Mouse (Mus musculus): ENCODE measurements around the gene Cdca3. TPM values are rescaled to one million over a fixed set of nuclear protein-coding genes. Genes with fewer than 3 reads are reported as not detected.

Gene Cdca3
- total RNA-seq, 2 experiments from 2014 or later: 130 to 159 TPM

DNA sequence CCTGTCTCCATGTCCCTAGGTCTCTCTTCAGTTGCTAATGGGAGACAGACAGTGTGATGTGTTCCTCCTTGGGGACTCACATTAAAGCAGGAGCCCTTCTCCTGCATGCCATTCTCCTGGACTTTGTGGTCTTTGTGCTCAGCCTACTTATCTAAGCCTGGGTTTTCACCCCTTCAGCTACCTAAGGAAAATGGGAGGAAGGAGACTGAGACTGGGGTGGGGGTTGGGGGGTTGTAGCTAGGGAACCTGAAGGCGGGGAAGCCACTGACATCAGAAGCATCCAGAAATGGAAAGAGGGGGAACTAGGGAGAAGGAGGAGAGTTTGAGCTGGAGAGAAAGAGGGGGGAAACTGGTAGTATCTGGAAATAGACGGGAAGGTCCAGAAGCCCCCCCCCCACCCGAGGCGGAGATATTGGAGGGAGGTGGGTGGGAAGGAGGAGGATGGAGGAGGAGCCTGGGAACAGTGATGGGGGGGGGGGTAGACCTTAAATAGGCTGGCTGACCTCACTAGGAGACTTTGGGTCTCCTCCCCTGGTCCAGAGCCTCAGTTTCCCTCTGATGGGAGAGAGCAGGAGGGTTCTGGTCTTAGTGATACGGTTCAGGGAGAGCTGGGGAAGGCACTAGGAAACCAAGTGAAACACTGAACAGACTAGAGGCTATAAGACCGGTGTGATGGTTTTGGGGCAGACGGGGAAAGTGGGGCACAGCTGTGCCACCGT, 33.2 kb downstream of the Cdca3 start:
- no peak for ATAC-seq (replicated peaks; ENCODE audit: poor library complexity)

GRCm38 (mm10) chr6:124863125-124863657, 33.8 kb downstream of the Cdca3 start:
- ATAC-seq (replicated peaks; ENCODE audit: poor library complexity): no peak

DNA sequence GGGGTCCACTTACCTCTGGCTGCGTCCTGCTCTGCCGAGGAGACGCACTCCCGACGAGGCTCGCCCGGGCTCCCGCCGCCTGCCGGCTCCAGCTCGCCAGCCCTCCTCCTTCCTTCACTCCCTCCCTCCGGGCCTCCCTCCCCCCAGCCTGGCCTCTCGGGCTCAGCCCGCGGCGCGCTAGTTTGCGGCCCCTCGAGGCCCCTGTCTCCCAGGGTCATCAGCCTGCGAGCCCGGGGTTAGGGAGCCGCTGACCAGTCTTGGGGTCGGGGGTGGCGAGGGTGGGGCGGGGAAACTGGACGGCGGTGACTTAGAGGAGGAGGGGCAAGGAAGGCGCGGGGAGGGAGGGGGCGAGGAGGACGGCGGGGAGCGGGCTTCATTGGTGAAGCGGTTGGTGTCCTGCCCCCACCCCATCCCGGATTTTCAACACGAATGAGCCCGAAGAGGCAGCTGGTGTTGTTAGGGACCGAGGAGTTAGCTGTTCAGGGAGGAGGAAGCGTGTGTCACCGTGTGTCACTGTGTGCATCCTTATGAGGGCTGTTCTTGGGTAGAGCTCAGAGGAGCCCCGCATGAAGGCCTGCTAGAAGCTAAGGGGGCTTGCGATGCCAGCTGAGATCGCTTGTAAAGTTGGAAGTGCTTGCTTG, 34.4 kb downstream of the Cdca3 start, which contains the start of gene Gpr162:
Gene Gpr162, minus strand, starts transcription at position 326 of the 641 bp plus-strand sequence.
- ATAC-seq (replicated peaks; ENCODE audit: poor library complexity): peak; percentile 57

- no peak for ATAC-seq (replicated peaks; ENCODE audit: poor library complexity)
These were observed 36.5 kb downstream of the Cdca3 start for GRCm38 (mm10) chr6:124865766-124866362.

DNA sequence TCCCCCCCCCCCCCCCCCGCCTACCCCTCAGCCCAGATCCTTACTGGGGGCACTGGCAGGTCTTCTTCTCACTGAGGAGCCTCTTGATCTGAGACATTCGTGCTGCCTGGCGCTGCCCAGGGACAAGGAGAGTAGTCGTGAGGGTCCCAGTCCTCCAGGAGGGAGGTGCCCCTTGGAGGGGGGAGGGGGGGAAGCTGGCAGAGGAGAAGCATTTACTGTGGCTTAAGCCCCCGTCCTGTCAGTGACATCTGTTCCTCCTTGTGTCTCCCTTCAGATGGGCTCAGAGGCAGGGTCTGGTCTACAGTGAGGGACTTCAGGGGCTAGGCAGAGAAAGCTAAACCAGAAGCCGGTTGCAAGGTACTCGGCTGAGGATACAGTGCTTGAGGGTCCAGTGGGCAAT, 37.2 kb downstream of the Cdca3 start:
- ATAC-seq (replicated peaks; ENCODE audit: poor library complexity): no peak

GRCm38 (mm10) chr6:124874348-124874747, 45.0 kb downstream of the Cdca3 start:
- ATAC-seq (replicated peaks; ENCODE audit: poor library complexity): peak; percentile 48

GRCm38 (mm10) chr6:124879390-124879789, 50.0 kb downstream of the Cdca3 start:
- ATAC-seq (replicated peaks; ENCODE audit: poor library complexity): no peak

DNA sequence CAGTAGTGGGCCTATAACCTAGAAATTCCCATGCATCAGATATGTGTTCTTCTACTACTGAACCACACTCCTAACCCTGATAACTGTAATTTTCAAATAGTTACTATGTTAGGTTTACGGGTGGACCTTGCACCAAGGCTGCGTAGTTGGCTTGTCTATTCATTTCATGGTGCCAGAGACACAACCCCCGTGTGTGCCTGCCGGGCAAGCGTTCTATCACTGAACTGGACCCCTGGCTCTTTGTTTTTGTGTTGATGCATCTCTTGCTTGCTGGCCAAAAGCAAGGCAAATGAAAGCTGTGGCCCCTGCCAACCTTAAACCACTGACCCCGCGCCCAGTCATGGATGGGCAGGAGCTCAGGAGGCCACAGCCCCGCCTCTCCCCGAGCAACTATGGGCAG, 52.5 kb downstream of the Cdca3 start:
- ATAC-seq (replicated peaks; ENCODE audit: poor library complexity): no peak

Other genes starting within 250 kb of the Cdca3 start
- not detected in 2 replicates for gene C1s2, start 193.5 kb upstream of the Cdca3 start, total RNA-seq (2015)
- not detected in 2 replicates for gene C1s2, start 193.5 kb upstream of the Cdca3 start, total RNA-seq (2017)
- gene Lpcat3, start 166.5 kb upstream of the Cdca3 start, total RNA-seq (2015): 38.4 and 40.7 TPM in 2 replicates
- 27.8 and 28.8 TPM in 2 replicates for gene Lpcat3, start 166.5 kb upstream of the Cdca3 start, total RNA-seq (2017)
- 204 and 205 TPM in 2 replicates for gene Emg1, start 117.4 kb upstream of the Cdca3 start, total RNA-seq (2015)
- gene Emg1, start 117.4 kb upstream of the Cdca3 start, total RNA-seq (2017): 304 and 317 TPM in 2 replicates
- gene Phb2, start 117.2 kb upstream of the Cdca3 start, total RNA-seq (2015): 229 and 271 TPM in 2 replicates
- 335 and 374 TPM in 2 replicates for gene Phb2, start 117.2 kb upstream of the Cdca3 start, total RNA-seq (2017)
- 115 and 121 TPM in 2 replicates for gene Ptpn6, start 90.8 kb upstream of the Cdca3 start, total RNA-seq (2015)
- 398 and 466 TPM in 2 replicates for gene Ptpn6, start 90.8 kb upstream of the Cdca3 start, total RNA-seq (2017)
- gene Grcc10, start 88.2 kb upstream of the Cdca3 start, total RNA-seq (2015): 171 and 179 TPM in 2 replicates
- 99.5 and 133 TPM in 2 replicates for gene Grcc10, start 88.2 kb upstream of the Cdca3 start, total RNA-seq (2017)
- not detected in 2 replicates for gene Gm45234, start 73.5 kb upstream of the Cdca3 start, total RNA-seq (2015)
- not detected in 2 replicates for gene Gm45234, start 73.5 kb upstream of the Cdca3 start, total RNA-seq (2017)
- gene Atn1, start 73.0 kb upstream of the Cdca3 start, total RNA-seq (2015): 25.2 and 25.7 TPM in 2 replicates
- gene Atn1, start 73.0 kb upstream of the Cdca3 start, total RNA-seq (2017): 1.2 and 2.9 TPM in 2 replicates
- not detected in 2 replicates for gene Eno2, start 59.9 kb upstream of the Cdca3 start, total RNA-seq (2015)
- gene Eno2, start 59.9 kb upstream of the Cdca3 start, total RNA-seq (2017): not detected in 2 replicates
- gene Lrrc23, start 49.8 kb upstream of the Cdca3 start, total RNA-seq (2015): not detected in 2 replicates
- 0.17 TPM in 1 of 2 replicates, not detected in the other for gene Lrrc23, start 49.8 kb upstream of the Cdca3 start, total RNA-seq (2017)
- 1.6 and 2.2 TPM in 2 replicates for gene Spsb2, start 20.9 kb upstream of the Cdca3 start, total RNA-seq (2015)
- gene Spsb2, start 20.9 kb upstream of the Cdca3 start, total RNA-seq (2017): 6.0 and 9.0 TPM in 2 replicates
- gene Tpi1, start 15.3 kb upstream of the Cdca3 start, total RNA-seq (2015): 279 and 298 TPM in 2 replicates
- 240 and 287 TPM in 2 replicates for gene Tpi1, start 15.3 kb upstream of the Cdca3 start, total RNA-seq (2017)
- 42.0 and 46.7 TPM in 2 replicates for gene Usp5, start 63 bp upstream of the Cdca3 start, total RNA-seq (2015)
- 86.1 and 87.7 TPM in 2 replicates for gene Usp5, start 63 bp upstream of the Cdca3 start, total RNA-seq (2017)
- not detected in 2 replicates for gene Gnb3, start 10.7 kb downstream of the Cdca3 start, total RNA-seq (2015)
- gene Gnb3, start 10.7 kb downstream of the Cdca3 start, total RNA-seq (2017): not detected in 2 replicates
- 1.3 and 3.5 TPM in 2 replicates for gene P3h3, start 28.2 kb downstream of the Cdca3 start, total RNA-seq (2015)
- 1.00 and 2.5 TPM in 2 replicates for gene P3h3, start 28.2 kb downstream of the Cdca3 start, total RNA-seq (2017)
- not detected in 2 replicates for gene Gpr162, start 34.4 kb downstream of the Cdca3 start, total RNA-seq (2015)
- not detected in 2 replicates for gene Gpr162, start 34.4 kb downstream of the Cdca3 start, total RNA-seq (2017)
- 0.42 and 1.0 TPM in 2 replicates for gene Cd4, start 58.7 kb downstream of the Cdca3 start, total RNA-seq (2015)
- gene Cd4, start 58.7 kb downstream of the Cdca3 start, total RNA-seq (2017): 0.08 and 1.0 TPM in 2 replicates
- 0.81 and 1.3 TPM in 2 replicates for gene Lag3, start 82.2 kb downstream of the Cdca3 start, total RNA-seq (2015)
- gene Lag3, start 82.2 kb downstream of the Cdca3 start, total RNA-seq (2017): 0.08 and 1.0 TPM in 2 replicates
- gene Ptms, start 90.6 kb downstream of the Cdca3 start, total RNA-seq (2015): 15.9 and 18.8 TPM in 2 replicates
- gene Ptms, start 90.6 kb downstream of the Cdca3 start, total RNA-seq (2017): 14.0 and 26.1 TPM in 2 replicates
- gene Mlf2, start 101.8 kb downstream of the Cdca3 start, total RNA-seq (2015): 71.3 and 82.7 TPM in 2 replicates
- 57.0 and 58.8 TPM in 2 replicates for gene Mlf2, start 101.8 kb downstream of the Cdca3 start, total RNA-seq (2017)
- gene Cops7a, start 136.0 kb downstream of the Cdca3 start, total RNA-seq (2015): 86.3 and 90.2 TPM in 2 replicates
- 56.1 and 61.8 TPM in 2 replicates for gene Cops7a, start 136.0 kb downstream of the Cdca3 start, total RNA-seq (2017)
- gene Pianp, start 167.1 kb downstream of the Cdca3 start, total RNA-seq (2015): 0.15 TPM in 1 of 2 replicates, not detected in the other
- not detected in 2 replicates for gene Pianp, start 167.1 kb downstream of the Cdca3 start, total RNA-seq (2017)
- 67.9 and 69.9 TPM in 2 replicates for gene Zfp384, start 179.6 kb downstream of the Cdca3 start, total RNA-seq (2015)
- 26.2 and 29.3 TPM in 2 replicates for gene Zfp384, start 179.6 kb downstream of the Cdca3 start, total RNA-seq (2017)
- 22.8 and 25.2 TPM in 2 replicates for gene Ing4, start 210.2 kb downstream of the Cdca3 start, total RNA-seq (2015)
- gene Ing4, start 210.2 kb downstream of the Cdca3 start, total RNA-seq (2017): 44.4 and 49.8 TPM in 2 replicates
- gene Acrbp, start 220.1 kb downstream of the Cdca3 start, total RNA-seq (2015): 8.1 and 9.5 TPM in 2 replicates
- gene Acrbp, start 220.1 kb downstream of the Cdca3 start, total RNA-seq (2017): 3.6 and 5.8 TPM in 2 replicates
- gene Lpar5, start 238.4 kb downstream of the Cdca3 start, total RNA-seq (2015): 6.7 and 10.6 TPM in 2 replicates
- 3.5 and 6.7 TPM in 2 replicates for gene Lpar5, start 238.4 kb downstream of the Cdca3 start, total RNA-seq (2017)